Comparison of ENCODE assay signal across 24 mouse cellular contexts in the genomic region with DNA sequence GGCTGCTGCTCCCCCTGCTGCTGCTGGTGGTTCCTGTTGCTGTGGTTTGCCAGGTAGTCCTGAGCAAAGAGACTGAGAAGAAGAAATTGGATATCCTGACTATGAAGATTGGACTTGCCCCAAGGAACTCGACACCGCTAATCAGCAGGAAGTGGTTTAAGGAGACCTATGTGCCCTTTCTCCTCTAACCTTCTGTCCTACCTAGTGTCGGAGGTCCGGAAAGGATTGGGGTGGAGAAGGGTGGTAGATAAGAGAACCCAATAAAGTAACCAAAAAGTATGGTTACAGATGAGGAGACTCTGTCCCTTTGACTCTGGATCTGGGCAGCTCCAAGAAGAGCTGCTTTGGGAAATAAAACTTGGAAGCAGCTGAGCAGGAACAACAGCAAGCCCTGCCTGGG.
"Had no signal": no experiment of that assay in that cellular context is flagged by ENCODE, and none has a peak within 500 bp of the region (broad histone marks: within the 10 kb centered on the region; RNA-seq: fewer than 3 reads in every experiment).

No protein-coding gene starts in this region.

- H3K27ac ChIP-seq: heart, adult 2 months; heart, embryonic 10.5 days; hindbrain, embryonic 10.5 days; hindbrain, embryonic 12.5 days; hindbrain, embryonic 14.5 days; intestine, embryonic 15.5 days; layer of hippocampus, adult 2 months; left cerebral cortex, adult 2 months; limb, embryonic 10.5 days; limb, embryonic 12.5 days had no signal

- DNase-seq: gastrocnemius, postnatal 14 days; heart, adult 2 months; heart, postnatal 10 days; heart, postnatal 4 days; kidney, adult 18-20 months; kidney, adult 8-10 months; kidney, postnatal 10 days; kidney, postnatal 25 days; kidney, postnatal 4 days; liver had no signal

- H3K9ac ChIP-seq: heart, embryonic 12.5 days; hindbrain, embryonic 12.5 days; hindbrain, embryonic 14.5 days; intestine, embryonic 15.5 days; limb, embryonic 12.5 days had no signal

- H3K4me2 ChIP-seq: heart, embryonic 12.5 days; hindbrain, embryonic 12.5 days; hindbrain, embryonic 14.5 days; intestine, embryonic 15.5 days; limb, embryonic 12.5 days; liver, embryonic 11.5 days had no signal

- H3K9me3 ChIP-seq: heart, embryonic 10.5 days; heart, embryonic 12.5 days; hindbrain, embryonic 10.5 days; hindbrain, embryonic 12.5 days; intestine, embryonic 15.5 days; limb, embryonic 10.5 days; limb, embryonic 12.5 days had no signal

- H3K36me3 ChIP-seq: heart, embryonic 10.5 days; heart, embryonic 12.5 days; hindbrain, embryonic 10.5 days; hindbrain, embryonic 12.5 days; intestine, embryonic 15.5 days; limb, embryonic 10.5 days; limb, embryonic 12.5 days had no signal

- H3K4me3 ChIP-seq: heart, adult 2 months; heart, embryonic 10.5 days; heart, embryonic 12.5 days; hindbrain, embryonic 10.5 days; hindbrain, embryonic 12.5 days; intestine, embryonic 15.5 days; layer of hippocampus, adult 2 months; left cerebral cortex, adult 2 months; limb, embryonic 10.5 days; limb, embryonic 12.5 days had no signal

- H3K4me1 ChIP-seq: hindbrain, embryonic 10.5 days; intestine, embryonic 15.5 days; limb, embryonic 12.5 days had no signal

- ATAC-seq: hindbrain, embryonic 16.5 days; inflammation-experienced regulatory T-cells, adult 6 months; intestine, embryonic 15.5 days; intestine, postnatal 0 days had no signal

- H3K27me3 ChIP-seq: heart, embryonic 12.5 days; hindbrain, embryonic 12.5 days; intestine, embryonic 15.5 days; limb, embryonic 12.5 days had no signal
